Mouse (Mus musculus) MEL (cell line): ENCODE data around the gene Sox6. TPM values are rescaled to one million over a fixed set of nuclear protein-coding genes. Genes with fewer than 3 reads are reported as not detected.
A peak's percentile ranks its signal among the peaks of the same experiment; 100 is the strongest.

ENCODE experiments used
- DNase-seq: peaks from one replicate; pipeline ENCODE4 v3.0.0; 2011; ENCODE audit warnings: low read depth, low spot score
- H3K27ac ChIP-seq: 2 replicates; pipeline ENCODE4 v1.5.1; 2012; ENCODE audit warnings: low read depth, mild to moderate bottlenecking, control low read depth, low read length, moderate library complexity; ENCODE audit not compliant: control insufficient read depth
- H3K27me3 ChIP-seq, 2 experiments: fragments of 150-350 bp in 1 of 2; sonication (generic) in 1 of 2; 2 replicates each; pipeline ENCODE4 v1.6.1; 2012; ENCODE audit warnings: low read length in 2 of 2, mild to moderate bottlenecking in 2 of 2, improper control_type of control experiment in 1 of 2, moderate library complexity in 1 of 2; ENCODE audit not compliant: insufficient read depth in 2 of 2, control insufficient read depth in 1 of 2
- H3K36me3 ChIP-seq, 2 experiments: 2 replicates each; pipeline ENCODE4 v1.6.1; 2012 to 2014; ENCODE audit warnings: low read length in 2 of 2, improper control_type of control experiment in 1 of 2, inconsistent platforms in 1 of 2, mild to moderate bottlenecking in 1 of 2; ENCODE audit not compliant: insufficient read depth in 2 of 2, control insufficient read depth in 1 of 2
- H3K4me1 ChIP-seq, 2 experiments: fragments of 150-350 bp in 1 of 2; sonication (generic) in 1 of 2; 2 replicates each; pipeline ENCODE4 v1.6.1; 2012; ENCODE audit warnings: low read length in 2 of 2, improper control_type of control experiment in 1 of 2, mild to moderate bottlenecking in 1 of 2; ENCODE audit not compliant: insufficient read depth in 2 of 2, control insufficient read depth in 1 of 2
- H3K4me3 ChIP-seq, 2 experiments: fragments of 150-350 bp in 1 of 2; sonication (generic) in 1 of 2; 2 replicates each; pipeline ENCODE4 v1.5.1; 2012; ENCODE audit warnings: low read depth in 2 of 2, low read length in 2 of 2, mild to moderate bottlenecking in 2 of 2, moderate library complexity in 2 of 2, control low read depth in 1 of 2, improper control_type of control experiment in 1 of 2; ENCODE audit not compliant: control insufficient read depth in 1 of 2, insufficient read depth in 1 of 2
- H3K79me2 ChIP-seq: 2 replicates; pipeline ENCODE4 v1.6.1; 2012; ENCODE audit warnings: mild to moderate bottlenecking, low read length, moderate library complexity; ENCODE audit not compliant: control insufficient read depth, poor library complexity, insufficient read depth
- H3K9ac ChIP-seq: 2 replicates; pipeline ENCODE4 v1.6.1; 2012; ENCODE audit warnings: low read depth, mild to moderate bottlenecking, control low read depth, low read length, moderate library complexity; ENCODE audit not compliant: control insufficient read depth, poor library complexity, severe bottlenecking
- H3K9me3 ChIP-seq: fragments of 150-350 bp; sonication (generic); replicated peaks from 2 replicates; pipeline ENCODE4 v1.6.1; 2012; ENCODE audit warnings: mild to moderate bottlenecking, low read length, improper control_type of control experiment, moderate library complexity; ENCODE audit not compliant: insufficient read depth
- BHLHE40 ChIP-seq: IDR thresholded peaks from 2 replicates; pipeline ENCODE4 v1.6.1; 2012; ENCODE audit warnings: low read depth, mild to moderate bottlenecking, inconsistent platforms, low read length, improper control_type of control experiment, borderline replicate concordance
- CHD2 ChIP-seq: IDR thresholded peaks from 2 replicates; pipeline ENCODE4 v1.6.1; 2011; ENCODE audit warnings: low read length, improper control_type of control experiment
- ELF1 ChIP-seq: IDR thresholded peaks from 2 replicates; pipeline ENCODE4 v1.6.1; 2014; ENCODE audit warnings: low read depth, mild to moderate bottlenecking, inconsistent platforms, low read length, improper control_type of control experiment, moderate library complexity
- EP300 ChIP-seq, 2 experiments: IDR thresholded peaks; 2 replicates each; pipeline ENCODE4 v1.6.1; 2011; ENCODE audit warnings: improper control_type of control experiment in 2 of 2, low read length in 2 of 2, low read depth in 1 of 2, mild to moderate bottlenecking in 1 of 2
- ETS1 ChIP-seq: IDR thresholded peaks from 2 replicates; pipeline ENCODE4 v1.6.1; 2012; ENCODE audit warnings: low read depth, mild to moderate bottlenecking, inconsistent platforms, low read length, improper control_type of control experiment, moderate library complexity
- GABPA ChIP-seq: IDR thresholded peaks from 2 replicates; pipeline ENCODE4 v1.6.1; 2012; ENCODE audit warnings: low read depth, mild to moderate bottlenecking, inconsistent platforms, low read length, improper control_type of control experiment, moderate library complexity
- GATA1 ChIP-seq: IDR thresholded peaks from 2 replicates; pipeline ENCODE4 v1.6.1; 2011; ENCODE audit warnings: low read depth, low read length, improper control_type of control experiment
- HCFC1 ChIP-seq: IDR thresholded peaks from 2 replicates; pipeline ENCODE4 v1.6.1; 2012; ENCODE audit warnings: low read depth, mild to moderate bottlenecking, inconsistent platforms, low read length, improper control_type of control experiment, moderate library complexity
- JUND ChIP-seq: IDR thresholded peaks from 2 replicates; pipeline ENCODE4 v1.6.1; 2011; ENCODE audit warnings: low read depth, mild to moderate bottlenecking, improper control_type of control experiment, low read length
- MAZ ChIP-seq: IDR thresholded peaks from 2 replicates; pipeline ENCODE4 v1.6.1; 2012; ENCODE audit warnings: low read depth, mild to moderate bottlenecking, inconsistent platforms, low read length, improper control_type of control experiment
- MEF2A ChIP-seq: IDR thresholded peaks from 2 replicates; pipeline ENCODE4 v1.6.1; 2014; ENCODE audit warnings: low read depth, mild to moderate bottlenecking, inconsistent platforms, low read length, improper control_type of control experiment; ENCODE audit not compliant: poor library complexity, insufficient replicate concordance, severe bottlenecking; ENCODE audit errors: extremely low read depth
- MXI1 ChIP-seq: IDR thresholded peaks from 2 replicates; pipeline ENCODE4 v1.6.1; 2011; ENCODE audit warnings: mild to moderate bottlenecking, low read depth, low read length, improper control_type of control experiment
- MYC ChIP-seq: IDR thresholded peaks from 2 replicates; pipeline ENCODE4 v1.6.1; 2011; ENCODE audit warnings: low read depth, mild to moderate bottlenecking, low read length, improper control_type of control experiment, moderate library complexity
- POLR2A ChIP-seq, 2 experiments: IDR thresholded peaks; 2 replicates each; pipeline ENCODE4 v1.6.1; 2011 to 2012; ENCODE audit warnings: low read length in 2 of 2, mild to moderate bottlenecking in 2 of 2, control low read depth in 1 of 2, improper control_type of control experiment in 1 of 2, low read depth in 1 of 2, moderate library complexity in 1 of 2; ENCODE audit not compliant: control insufficient read depth in 1 of 2, insufficient read depth in 1 of 2, poor library complexity in 1 of 2
- RCOR1 ChIP-seq: IDR thresholded peaks from 2 replicates; pipeline ENCODE4 v1.6.1; 2012; ENCODE audit warnings: low read depth, mild to moderate bottlenecking, inconsistent platforms, low read length, improper control_type of control experiment
- SMC3 ChIP-seq: IDR thresholded peaks from 2 replicates; pipeline ENCODE4 v1.6.1; 2011; ENCODE audit warnings: low read depth, low read length, improper control_type of control experiment
- TAL1 ChIP-seq: IDR thresholded peaks from 2 replicates; pipeline ENCODE4 v1.6.1; 2012; ENCODE audit warnings: mild to moderate bottlenecking, inconsistent platforms, low read length, moderate library complexity, mixed read lengths
- TCF12 ChIP-seq: IDR thresholded peaks from 2 replicates; pipeline ENCODE4 v1.6.1; 2014; ENCODE audit warnings: low read depth, mild to moderate bottlenecking, inconsistent platforms, low read length, improper control_type of control experiment, moderate library complexity
- USF1 ChIP-seq: IDR thresholded peaks from 2 replicates; pipeline ENCODE4 v1.6.1; 2014; ENCODE audit warnings: low read depth, mild to moderate bottlenecking, inconsistent platforms, low read length, improper control_type of control experiment, moderate library complexity
- ZC3H11A ChIP-seq: IDR thresholded peaks from 2 replicates; pipeline ENCODE4 v1.6.1; 2012; ENCODE audit warnings: low read depth, mild to moderate bottlenecking, inconsistent platforms, low read length, improper control_type of control experiment
- ZKSCAN1 ChIP-seq: IDR thresholded peaks from 2 replicates; pipeline ENCODE4 v1.6.1; 2012; ENCODE audit warnings: low read depth, mild to moderate bottlenecking, inconsistent platforms, low read length, improper control_type of control experiment, moderate library complexity
- ZMIZ1 ChIP-seq: IDR thresholded peaks from 2 replicates; pipeline ENCODE4 v1.6.1; 2012; ENCODE audit warnings: low read depth, mild to moderate bottlenecking, inconsistent platforms, low read length, improper control_type of control experiment, moderate library complexity
- ZNF384 ChIP-seq: IDR thresholded peaks from 2 replicates; pipeline ENCODE4 v1.6.1; 2012; ENCODE audit warnings: low read depth, mild to moderate bottlenecking, inconsistent platforms, low read length, improper control_type of control experiment
- polyA plus RNA-seq, 2 experiments: library from polyadenylated mRNA; stranded (reverse) in 1 of 2; unstranded in 1 of 2; fragments of >175 nt in 1 of 2; fragments of >200 nt in 1 of 2; gene quantifications; 2 replicates each; pipeline versions ENCODE4 v1.2.1 to v1.2.4; 2012; ENCODE audit warnings: low replicate concordance in 2 of 2, low read depth in 1 of 2; ENCODE audit not compliant: insufficient read length in 2 of 2, insufficient read depth in 1 of 2, missing spikeins in 1 of 2
- total RNA-seq: library from RNA; depleted of rRNA; stranded (reverse); fragments of 300-350 nt; gene quantifications from 2 replicates; pipeline ENCODE4 v1.2.3, GENCODE M21; 2012

Gene Sox6
- total and polyA plus RNA-seq, 3 experiments, result 2.6 to 4.6 TPM; not detected in 1

DNA sequence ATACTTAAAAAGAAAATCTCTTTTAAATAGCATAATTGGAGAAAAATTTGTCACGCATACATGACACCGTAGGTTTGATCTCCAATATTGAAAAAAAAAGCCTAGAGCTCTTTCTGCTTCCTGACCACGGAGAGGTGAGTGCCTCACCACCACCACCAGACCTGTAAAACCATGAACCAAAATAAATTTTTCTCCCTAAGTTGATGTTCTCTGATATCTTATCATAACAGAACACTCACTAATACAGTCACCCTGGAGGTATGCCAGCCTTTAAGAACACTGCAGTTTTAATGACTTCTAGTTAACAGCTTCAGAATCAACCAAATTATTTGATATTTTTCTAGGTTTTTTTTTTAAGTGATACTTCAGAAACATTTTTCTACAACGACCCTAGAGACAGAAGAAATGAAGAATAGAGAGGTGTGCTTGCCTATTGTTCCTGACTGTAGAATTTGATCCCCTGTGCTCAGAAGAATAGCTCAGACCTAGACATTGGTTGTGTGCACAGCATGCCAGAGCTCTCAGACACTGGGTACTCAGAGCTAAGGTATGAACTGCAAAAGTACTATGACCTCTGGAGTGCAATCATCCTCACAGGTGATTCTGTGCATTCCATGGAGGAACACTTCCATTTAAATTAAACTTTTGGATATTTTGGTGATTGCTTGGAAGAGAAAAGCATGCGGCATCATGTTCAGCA lies 58.6 kb downstream of the Sox6 start:
- Histone ChIP-seq H3K4me1 (peaks cover 3 to 4% of the 10 kb centered on the region in 2 experiments; a peak in 1 of 4 replicates), H3K79me2 (no peaks in the 10 kb centered on the region), H3K9me3 (no peaks in the 10 kb centered on the region), H3K27me3 (no peaks in the 10 kb centered on the region), H3K27ac (no peak overlapping the region), H3K4me3 (no peak overlapping the region), H3K36me3 (peaks cover 0 to 3% of the 10 kb centered on the region in 2 experiments; a peak in 2 of 4 replicates), H3K9ac (no peak overlapping the region)
- TF ChIP-seq GATA1 (peak; percentile 72), MEF2A (peak; percentile 65; the same call in 1 of the 2 replicates), MYC (no peak), TCF12 (peak; percentile 83), ZKSCAN1 (no peak), EP300 (IDR thresholded peaks at IDR 0.05; ENCODE audit: low read depth in 1 of 2, low read length in 2 of 2) (peak; percentile 62 to 79), ZNF384 (peak; percentile 66; the same call in 1 of the 2 replicates), MXI1 (no peak), SMC3 (no peak), ETS1 (peak; percentile 49; the same call in 1 of the 2 replicates), JUND (no peak), TAL1 (peak; percentile 18; the same call in 1 of the 2 replicates), MAZ (no peak), CHD2 (no peak)
- peak; percentile 72 for DNase-seq

DNA sequence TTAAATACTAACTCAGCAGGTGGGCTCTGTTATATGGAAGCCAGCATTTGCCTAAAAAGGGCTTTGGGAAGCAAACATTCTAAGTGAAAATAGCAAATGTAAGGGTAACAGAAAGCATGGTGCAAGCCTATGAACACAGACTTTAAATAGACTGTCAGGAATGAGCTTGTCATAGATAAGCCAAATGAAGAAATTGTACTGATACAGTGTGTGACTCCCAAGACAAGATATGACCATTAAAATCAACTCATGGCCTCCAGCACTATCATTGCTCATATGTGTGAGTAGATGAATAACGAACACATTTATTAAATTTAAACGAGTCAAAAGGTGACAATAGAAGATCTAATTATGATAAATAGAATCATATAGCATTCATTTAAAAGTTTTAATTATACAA lies 64.1 kb downstream of the Sox6 start:
- Histone ChIP-seq H3K4me1 (no peaks in the 10 kb centered on the region), H3K27me3 (no peaks in the 10 kb centered on the region; a peak in 1 of 4 replicates), H3K27ac (no peak overlapping the region), H3K4me3 (no peak overlapping the region), H3K36me3 (no peaks in the 10 kb centered on the region), H3K9me3 (no peaks in the 10 kb centered on the region), H3K9ac (no peak overlapping the region)
- TF ChIP-seq ZC3H11A (no peak), HCFC1 (no peak), ZMIZ1 (no peak), GABPA (no peak), USF1 (no peak), ELF1 (no peak), POLR2A (IDR thresholded peaks at IDR 0.05; ENCODE audit: control insufficient read depth in 1 of 2, insufficient read depth in 1 of 2, low read depth in 1 of 2, low read length in 2 of 2, poor library complexity in 1 of 2) (no peak), BHLHE40 (no peak), RCOR1 (no peak)
- TF ChIP-seq, all 39 proteins: peak for 0
- DNase-seq, result no peak
- H3K79me2 ChIP-seq, result no peaks in the 10 kb centered on the region
